Mouse (Mus musculus) heart, adult 2 months (tissue): ENCODE data around the gene Ptpn12. TPM values are rescaled to one million over a fixed set of nuclear protein-coding genes. Genes with fewer than 3 reads are reported as not detected.

Experiments used
- DNase-seq, 2 experiments: peaks; one replicate each; pipeline ENCODE4 v3.0.0; 2021
- H3K27ac ChIP-seq: fragments of 200-600 bp; 2 replicates; pipeline ENCODE4 v1.8.1; 2022
- H3K27me3 ChIP-seq: fragments of 200-500 bp; 2 replicates; pipeline ENCODE4 v1.6.1; 2012; ENCODE audit warnings: mild to moderate bottlenecking, low read length, inconsistent platforms, mixed read lengths; ENCODE audit not compliant: control insufficient read depth, insufficient read depth
- H3K36me3 ChIP-seq: fragments of 200-500 bp; 2 replicates; pipeline ENCODE4 v1.6.1; 2012; ENCODE audit warnings: low read length, inconsistent platforms; ENCODE audit not compliant: control insufficient read depth, insufficient read depth
- H3K4me1 ChIP-seq: fragments of 200-500 bp; 2 replicates; pipeline ENCODE4 v1.6.1; 2011; ENCODE audit warnings: low read length; ENCODE audit not compliant: control insufficient read depth, insufficient read depth
- H3K4me3 ChIP-seq: fragments of 200-600 bp; 2 replicates; pipeline ENCODE4 v1.8.1; 2022
- H3K79me2 ChIP-seq: fragments of 200-500 bp; replicated peaks from 2 replicates; pipeline ENCODE4 v1.6.1; 2012; ENCODE audit warnings: mild to moderate bottlenecking, inconsistent platforms, low read length, moderate library complexity, mixed read lengths; ENCODE audit not compliant: control insufficient read depth, insufficient read depth
- H3K9ac ChIP-seq: fragments of 200-500 bp; 2 replicates; pipeline ENCODE4 v1.6.1; 2012; ENCODE audit warnings: low read depth, mild to moderate bottlenecking, control low read depth, inconsistent platforms, low read length, mixed read lengths
- CTCF ChIP-seq: fragments of 200-600 bp; IDR thresholded peaks from 2 replicates; pipeline ENCODE4 v1.8.1; 2022; ENCODE audit warnings: antibody characterized with exemption, mild to moderate bottlenecking, moderate library complexity
- EP300 ChIP-seq: fragments of 200-500 bp; IDR thresholded peaks from 2 replicates; pipeline ENCODE4 v1.6.1; 2011; ENCODE audit warnings: low read depth, low read length, control low read depth; ENCODE audit not compliant: insufficient read depth
- POLR2A ChIP-seq: fragments of 200-500 bp; IDR thresholded peaks from 2 replicates; pipeline ENCODE4 v1.6.1; 2011; ENCODE audit warnings: mild to moderate bottlenecking, low read depth, low read length, control low read depth; ENCODE audit not compliant: insufficient read depth
- WGBS: fragments of 180-500 bp; shearing (Covaris S2); methylation state at CpG from one replicate; pipeline ENCODE4 v1.1.7; 2018; 5-methylcytosine and 5-hydroxymethylcytosine counted together
- intact Hi-C: fragments of 180-260 bp; cut with DNase I; formaldehyde crosslinking; loops from one replicate; pipeline ENCODE4 v1.15.1; 2025
- polyA plus RNA-seq: library from polyadenylated mRNA; depleted of rRNA; stranded (reverse); fragments of >200 nt; gene quantifications from 2 replicates; pipeline ENCODE4 v1.2.3, GENCODE M21; 2012
- total RNA-seq, 2 experiments: library from RNA; stranded (reverse); gene quantifications; 2 replicates each; pipeline ENCODE4 v1.2.3; 2021

The Ptpn12 gene
- total and polyA plus RNA-seq, 3 experiments = 24.8 to 29.0 (median 28.8) TPM

DNA sequence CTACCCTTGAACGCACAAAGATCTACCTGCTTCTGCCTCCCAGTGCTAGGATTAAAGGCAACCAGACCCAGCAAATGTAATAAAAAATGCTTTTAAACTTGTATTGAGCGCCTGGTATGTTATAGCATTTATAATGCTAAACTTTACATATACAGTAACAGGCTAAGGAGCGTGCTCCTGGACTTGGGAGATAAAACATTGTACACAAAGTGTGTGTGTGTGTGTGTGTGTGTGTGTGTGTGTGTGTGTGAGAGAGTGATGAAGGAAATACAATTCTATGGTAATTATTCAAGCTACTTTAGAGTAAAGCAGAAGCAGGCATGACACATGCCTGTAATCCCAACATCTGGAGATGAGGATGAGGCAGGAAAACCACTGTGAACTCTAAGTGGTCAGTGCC lies 99.4 kb downstream of the Ptpn12 start, which contains the start of gene Rsbn1l:
Gene Rsbn1l (minus strand): TSS at position 101 of the 400 bp plus-strand sequence.
- intact Hi-C loops = no loop called here
- 97% methylated on average over 3 of the region's 3 CpGs for WGBS
- Histone ChIP-seq H3K9ac (no peak within 1 kb of the TSS), H3K27me3 (no peaks in the 10 kb centered on the region), H3K4me1 (no peaks in the 10 kb centered on the region; the same call in 1 of the 2 replicates), H3K4me3 (no peak within 1 kb of the TSS), H3K36me3 (peaks cover 2% of the 10 kb centered on the region), H3K79me2 (no peaks in the 10 kb centered on the region), H3K27ac (no peak within 1 kb of the TSS; the same call in 1 of the 2 replicates)
- no peak for TF ChIP-seq POLR2A
- TF ChIP-seq EP300 = no peak
- no peak for TF ChIP-seq CTCF
- DNase-seq = no peak

- 47% methylated on average over 13 of the region's 13 CpGs for WGBS
Observed at GRCm38 (mm10) chr5:20955114-20955835, 100.4 kb downstream of the Ptpn12 start.

DNA sequence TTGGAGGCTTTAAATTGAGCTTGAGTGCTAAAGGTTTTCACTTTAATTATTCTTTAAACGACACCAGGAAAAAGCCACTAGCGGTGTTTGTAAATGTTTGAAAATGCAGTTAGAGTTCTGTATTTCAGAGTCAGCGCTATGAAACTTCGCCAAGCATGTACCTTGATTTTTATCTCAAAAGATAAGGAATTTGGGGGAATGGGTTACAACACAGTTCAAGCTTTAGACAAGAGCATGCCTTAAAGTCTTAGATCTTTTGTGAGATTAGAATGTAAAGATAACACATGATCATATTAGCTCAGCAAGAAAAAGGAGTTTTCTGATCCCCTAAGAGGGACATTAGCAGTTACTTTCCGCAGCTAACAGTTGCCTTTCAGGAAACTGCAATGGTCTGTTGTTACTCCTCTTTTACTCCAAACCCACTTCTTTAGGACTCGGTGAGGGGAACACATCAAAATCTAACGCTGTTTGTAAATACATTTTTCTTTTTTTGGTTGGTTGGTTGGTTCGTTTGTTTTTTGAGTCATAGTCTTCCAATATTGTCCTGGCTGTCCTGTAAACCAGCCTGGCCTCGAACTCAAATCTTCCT lies 103.3 kb downstream of the Ptpn12 start:
- TF ChIP-seq POLR2A = no peak
- TF ChIP-seq EP300 = no peak
- TF ChIP-seq CTCF = no peak
- WGBS = 10% methylated on average over 9 of the region's 9 CpGs

More at GRCm38 (mm10) chr5:20955114-20955835, 100.4 kb downstream of the Ptpn12 start:
- Histone ChIP-seq H3K79me2 (no peaks in the 10 kb centered on the region; the same call in 1 of the 2 replicates), H3K36me3 (peaks cover 2% of the 10 kb centered on the region), H3K4me3 (no peak overlapping the region), H3K27me3 (no peaks in the 10 kb centered on the region), H3K4me1 (no peaks in the 10 kb centered on the region; the same call in 1 of the 2 replicates), H3K9ac (no peak overlapping the region), H3K27ac (no peak overlapping the region; the same call in 1 of the 2 replicates)
- no peak for DNase-seq
- TF ChIP-seq CTCF (no peak), POLR2A (no peak), EP300 (no peak)
- intact Hi-C loops = no loop called here

GRCm38 (mm10) chr5:20951666-20952281 lies 103.9 kb downstream of the Ptpn12 start:
- Histone ChIP-seq H3K27ac (peak overlapping the region; percentile 97), H3K9ac (peak overlapping the region; percentile 90), H3K4me3 (peak overlapping the region; percentile 87), H3K79me2 (no peaks in the 10 kb centered on the region; the same call in none of the 2 replicates), H3K36me3 (peaks cover 7% of the 10 kb centered on the region), H3K27me3 (no peaks in the 10 kb centered on the region), H3K4me1 (peaks cover 5% of the 10 kb centered on the region)
- WGBS = under 1% methylated on average over 51 of the region's 51 CpGs
- no peak for TF ChIP-seq EP300
- peak; percentile 89 for TF ChIP-seq POLR2A
- TF ChIP-seq CTCF = no peak
- intact Hi-C loops = loop anchor here (2.0 to 5.0 kb wide), 3 partner anchors 39 to 103 kb away; partner anchors contain the start of genes Phtf2, Ptpn12 and Tmem60
- peak; percentile 94 to 98 for DNase-seq

More for the DNA sequence above, 103.3 kb downstream of the Ptpn12 start:
- Histone ChIP-seq H3K4me1 (peaks cover 2% of the 10 kb centered on the region; the same call in 1 of the 2 replicates), H3K36me3 (peaks cover 7% of the 10 kb centered on the region), H3K9ac (peak overlapping the region; percentile 90; the same call in 1 of the 2 replicates), H3K4me3 (peak overlapping the region; percentile 87), H3K79me2 (no peaks in the 10 kb centered on the region; the same call in none of the 2 replicates), H3K27ac (peak overlapping the region; percentile 97), H3K27me3 (no peaks in the 10 kb centered on the region)
- intact Hi-C loops = loop anchor here (2.0 to 5.0 kb wide), 2 partner anchors 40 to 70 kb away; partner anchors contain the start of genes Phtf2 and Tmem60
- DNase-seq = no peak

- intact Hi-C loops = loop anchor here (2.0 to 5.0 kb wide), 2 partner anchors 39 to 104 kb away; partner anchors contain the start of gene Ptpn12
- TF ChIP-seq EP300 (0 out of 2 replicates have a peak, but pooled peaks have one; percentile 26), POLR2A (peak; percentile 46; the same call in 1 of the 2 replicates), CTCF (no peak)
- peaks cover 2% of the 10 kb centered on the region for H3K79me2 ChIP-seq
- H3K4me3 ChIP-seq = peak overlapping the region; percentile 87
- H3K4me1 ChIP-seq = peaks cover 7% of the 10 kb centered on the region
- no peaks in the 10 kb centered on the region for H3K27me3 ChIP-seq
- peaks cover 7% of the 10 kb centered on the region for H3K36me3 ChIP-seq
- WGBS = under 1% methylated on average over 85 of the region's 88 CpGs
- H3K9ac ChIP-seq = peak overlapping the region; percentile 88
- DNase-seq = peak; percentile 60 to 77
- peak overlapping the region; percentile 97 for H3K27ac ChIP-seq
Observed at GRCm38 (mm10) chr5:20950855-20951650, 104.7 kb downstream of the Ptpn12 start.
